Mouse (Mus musculus): ENCODE measurements around the gene Olfr70. TPM values are rescaled to one million over a fixed set of nuclear protein-coding genes. Genes with fewer than 3 reads are reported as not detected.
A peak's percentile ranks its signal among the peaks of the same experiment; 100 is the strongest.

The Olfr70 gene
- polyA plus RNA-seq, 1 experiment from 2014 or later, result not detected

- Histone ChIP-seq H3K9me3 (replicated peaks) (no peaks in the 10 kb centered on the region), H3K4me1 (replicated peaks) (no peaks in the 10 kb centered on the region; the same call in 1 of the 2 replicates), H3K27me3 (peaks cover 4% of the 10 kb centered on the region; the same call in 1 of the 2 replicates), H3K4me2 (no peak overlapping the region), H3K9ac (no peak overlapping the region), H3K36me3 (no peaks in the 10 kb centered on the region), H3K27ac (no peak overlapping the region), H3K4me3 (replicated peaks) (no peak overlapping the region)
- ATAC-seq (ENCODE audit: low read depth) (no peak), DNase-seq (no peak)
- 49% methylated on average over 4 of the region's 4 CpGs for WGBS (ENCODE audit: insufficient replicate concordance)
Observed at GRCm38 (mm10) chr4:43675608-43676007, 25.0 kb downstream of the Olfr70 start.

DNA sequence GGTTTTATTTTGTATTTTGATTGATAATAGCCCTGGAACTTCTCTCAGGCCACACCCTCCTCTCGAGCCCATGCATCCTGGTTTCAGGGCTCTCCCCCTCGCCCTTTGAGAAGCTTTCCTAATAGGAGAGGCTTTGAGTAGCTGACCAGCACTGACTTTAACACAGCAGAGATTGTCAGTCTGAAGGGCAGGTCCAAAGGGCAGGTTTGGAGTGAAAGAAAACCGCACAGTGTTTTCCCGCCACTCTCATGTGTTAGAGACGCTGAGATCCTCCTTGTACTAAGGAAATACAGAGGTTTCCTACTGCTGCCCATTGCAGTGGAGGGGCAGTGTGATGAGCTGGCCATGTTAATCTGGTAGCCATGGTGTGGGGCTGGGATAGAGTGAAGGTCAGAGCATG, 25.6 kb downstream of the Olfr70 start:
- H3K27ac ChIP-seq, result no peak overlapping the region
- H3K4me2 ChIP-seq, result no peak overlapping the region
- no peaks in the 10 kb centered on the region for H3K36me3 ChIP-seq
- no peaks in the 10 kb centered on the region for H3K9me3 ChIP-seq (replicated peaks)
- no peak for ATAC-seq (ENCODE audit: low read depth)
- no peak overlapping the region for H3K9ac ChIP-seq
- WGBS (ENCODE audit: insufficient replicate concordance), result 57% methylated on average over 5 of the region's 5 CpGs
- H3K27me3 ChIP-seq, result peaks cover 10% of the 10 kb centered on the region
- no peak for DNase-seq
- H3K4me3 ChIP-seq (replicated peaks), result no peak overlapping the region
- H3K4me1 ChIP-seq (replicated peaks), result peaks cover 2% of the 10 kb centered on the region

DNA sequence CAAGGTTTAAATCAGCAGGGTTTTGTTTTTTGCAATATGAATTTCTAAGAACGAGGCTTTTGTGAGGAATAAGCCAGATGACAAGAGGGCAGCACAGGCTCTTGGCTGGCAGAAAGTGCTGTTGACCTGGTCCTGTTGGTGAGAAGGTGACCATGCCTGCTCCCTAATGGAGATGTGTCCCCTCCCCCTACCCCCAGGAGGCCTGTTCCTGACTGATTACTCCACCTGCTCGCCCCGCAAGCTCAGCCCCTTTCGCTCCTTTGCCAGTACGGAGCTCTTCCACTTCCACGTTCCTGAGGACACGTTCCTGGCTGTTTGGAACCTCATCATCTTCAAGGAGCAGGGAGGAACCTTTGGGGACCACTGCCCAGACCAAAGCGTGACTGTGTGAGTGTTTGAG, 26.9 kb downstream of the Olfr70 start:
- Histone ChIP-seq H3K9ac (no peak overlapping the region), H3K4me1 (replicated peaks) (peaks cover 11% of the 10 kb centered on the region), H3K4me2 (no peak overlapping the region), H3K9me3 (replicated peaks) (no peaks in the 10 kb centered on the region), H3K4me3 (replicated peaks) (no peak overlapping the region), H3K27me3 (peaks cover 16% of the 10 kb centered on the region), H3K36me3 (no peaks in the 10 kb centered on the region), H3K27ac (no peak overlapping the region)
- 64% methylated on average over 8 of the region's 8 CpGs for WGBS (ENCODE audit: insufficient replicate concordance)
- DNase-seq, result no peak
- ATAC-seq (ENCODE audit: low read depth), result no peak

GRCm38 (mm10) chr4:43672070-43672469, 28.5 kb downstream of the Olfr70 start:
- no peak overlapping the region for H3K27ac ChIP-seq
- H3K9me3 ChIP-seq (replicated peaks), result no peaks in the 10 kb centered on the region
- DNase-seq, result peak; percentile 69
- no peaks in the 10 kb centered on the region for H3K36me3 ChIP-seq
- no peak overlapping the region for H3K9ac ChIP-seq
- WGBS (ENCODE audit: insufficient replicate concordance), result 9% methylated on average over 2 of the region's 2 CpGs
- peaks cover 22% of the 10 kb centered on the region for H3K27me3 ChIP-seq
- H3K4me2 ChIP-seq, result no peak overlapping the region
- ATAC-seq (ENCODE audit: low read depth), result no peak
- no peak overlapping the region for H3K4me3 ChIP-seq (replicated peaks)
- peaks cover 19% of the 10 kb centered on the region for H3K4me1 ChIP-seq (replicated peaks)

- DNase-seq (peak; percentile 61), ATAC-seq (ENCODE audit: low read depth) (peak; percentile 76)
- peaks cover 22% of the 10 kb centered on the region for H3K4me1 ChIP-seq (replicated peaks)
- H3K27me3 ChIP-seq, result peaks cover 49% of the 10 kb centered on the region
- no peaks in the 10 kb centered on the region for H3K9me3 ChIP-seq (replicated peaks)
- peak overlapping the region; percentile 95 for H3K4me2 ChIP-seq
- peak overlapping the region; percentile 80 for H3K4me3 ChIP-seq (replicated peaks)
- WGBS (ENCODE audit: insufficient replicate concordance), result under 1% methylated on average over 25 of the region's 25 CpGs
- no peak overlapping the region for H3K27ac ChIP-seq
- H3K9ac ChIP-seq, result peak overlapping the region; percentile 82
- no peaks in the 10 kb centered on the region for H3K36me3 ChIP-seq
Observed at GRCm38 (mm10) chr4:43669428-43669794, 31.2 kb downstream of the Olfr70 start.

DNA sequence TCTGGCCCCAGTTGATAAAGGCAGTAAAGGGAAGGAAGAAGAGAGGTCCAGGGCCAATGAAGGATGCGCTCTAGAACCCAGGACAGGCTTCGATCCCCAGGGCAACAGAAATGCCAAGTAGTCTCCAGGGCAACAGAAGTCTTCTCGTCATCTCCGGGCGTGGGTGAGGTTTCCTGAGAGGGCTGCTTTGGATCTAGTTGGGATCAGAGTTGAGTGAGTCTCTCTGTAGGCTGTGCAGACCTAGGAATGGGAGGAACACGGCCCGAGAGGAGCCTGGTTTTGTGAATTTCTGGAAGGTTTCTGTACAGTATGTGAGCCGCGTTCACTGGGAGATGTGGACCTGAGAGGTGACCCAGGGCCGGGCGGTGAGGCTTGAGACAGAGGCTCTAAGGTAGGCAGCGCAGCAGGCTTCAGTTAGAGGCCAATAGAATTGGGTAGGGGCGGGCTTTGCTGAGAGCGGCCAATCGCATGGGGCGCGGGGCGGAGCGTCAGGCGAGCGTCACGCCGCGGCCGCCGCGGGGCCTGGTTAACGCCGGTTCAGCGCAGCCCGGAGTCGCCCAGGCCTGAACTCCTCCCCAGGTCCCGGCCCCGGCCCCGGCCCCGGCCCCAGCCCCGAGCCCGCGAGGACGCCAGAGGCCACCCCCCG, 31.7 kb downstream of the Olfr70 start, which contains the start of the genes Tmem8b and Fam221b:
Tmem8b (plus strand) TSS at position 190 of the 646 bp plus-strand sequence.
Fam221b (minus strand) TSS at position 364 of the 646 bp plus-strand sequence.
- Histone ChIP-seq H3K9me3 (replicated peaks) (no peaks in the 10 kb centered on the region), H3K27ac (0 out of 2 replicates have a peak within 1 kb of the TSS, but pooled peaks have one; percentile 1), H3K4me2 (peak within 1 kb of the TSS; percentile 95), H3K4me3 (replicated peaks) (peak within 1 kb of the TSS; percentile 80), H3K36me3 (no peaks in the 10 kb centered on the region), H3K4me1 (replicated peaks) (peaks cover 22% of the 10 kb centered on the region), H3K9ac (peak within 1 kb of the TSS; percentile 82), H3K27me3 (peaks cover 51% of the 10 kb centered on the region)
- 2% methylated on average over 35 of the region's 41 CpGs for WGBS (ENCODE audit: insufficient replicate concordance)
- ATAC-seq (ENCODE audit: low read depth), result peak; percentile 97
- DNase-seq, result peak; percentile 86

- Histone ChIP-seq H3K9ac (no peak overlapping the region), H3K27me3 (peaks cover 76% of the 10 kb centered on the region), H3K9me3 (replicated peaks) (no peaks in the 10 kb centered on the region), H3K27ac (no peak overlapping the region), H3K4me1 (replicated peaks) (peaks cover 22% of the 10 kb centered on the region), H3K36me3 (no peaks in the 10 kb centered on the region), H3K4me2 (no peak overlapping the region), H3K4me3 (replicated peaks) (no peak overlapping the region)
- no peak for ATAC-seq (ENCODE audit: low read depth)
- 12% methylated on average over 4 of the region's 4 CpGs for WGBS (ENCODE audit: insufficient replicate concordance)
- DNase-seq, result no peak
Observed at GRCm38 (mm10) chr4:43666412-43666811, 34.2 kb downstream of the Olfr70 start.

- Histone ChIP-seq H3K36me3 (no peaks in the 10 kb centered on the region), H3K4me3 (replicated peaks) (peak overlapping the region; percentile 86), H3K9me3 (replicated peaks) (no peaks in the 10 kb centered on the region), H3K27ac (no peak overlapping the region), H3K9ac (0 out of 2 replicates have a peak overlapping the region, but pooled peaks have one; percentile 84), H3K4me1 (replicated peaks) (peaks cover 33% of the 10 kb centered on the region), H3K4me2 (peak overlapping the region; percentile 90), H3K27me3 (peaks cover 37% of the 10 kb centered on the region)
- no peak for ATAC-seq (ENCODE audit: low read depth)
- DNase-seq, result no peak
- WGBS (ENCODE audit: insufficient replicate concordance), result 57% methylated on average over 4 of the region's 4 CpGs
Observed at GRCm38 (mm10) chr4:43657146-43657545, 43.5 kb downstream of the Olfr70 start.

GRCm38 (mm10) chr4:43656339-43657109, 44.1 kb downstream of the Olfr70 start, which contains the start of gene Hint2:
Hint2 (minus strand) TSS chr4:43656466.
- peak; percentile 96 for ATAC-seq (ENCODE audit: low read depth)
- H3K4me2 ChIP-seq, result peak within 1 kb of the TSS; percentile 90
- H3K27me3 ChIP-seq, result peaks cover 31% of the 10 kb centered on the region
- H3K4me1 ChIP-seq (replicated peaks), result peaks cover 33% of the 10 kb centered on the region
- H3K27ac ChIP-seq, result peak within 1 kb of the TSS; percentile 77
- H3K9me3 ChIP-seq (replicated peaks), result no peaks in the 10 kb centered on the region
- no peaks in the 10 kb centered on the region for H3K36me3 ChIP-seq
- peak within 1 kb of the TSS; percentile 86 for H3K4me3 ChIP-seq (replicated peaks)
- DNase-seq, result peak; percentile 92
- H3K9ac ChIP-seq, result peak within 1 kb of the TSS; percentile 84
- 2% methylated on average over 34 of the region's 34 CpGs for WGBS (ENCODE audit: insufficient replicate concordance)

- H3K4me2 ChIP-seq, result peak overlapping the region; percentile 90
- H3K4me3 ChIP-seq (replicated peaks), result peak overlapping the region; percentile 86
- peak overlapping the region; percentile 84 for H3K9ac ChIP-seq
- peaks cover 33% of the 10 kb centered on the region for H3K4me1 ChIP-seq (replicated peaks)
- peak; percentile 39 for ATAC-seq (ENCODE audit: low read depth)
- no peaks in the 10 kb centered on the region for H3K36me3 ChIP-seq
- no peaks in the 10 kb centered on the region for H3K9me3 ChIP-seq (replicated peaks)
- DNase-seq, result no peak
- peak overlapping the region; percentile 77 for H3K27ac ChIP-seq
- 11% methylated on average over 34 of the region's 34 CpGs for WGBS (ENCODE audit: insufficient replicate concordance)
- peaks cover 25% of the 10 kb centered on the region for H3K27me3 ChIP-seq
Observed at GRCm38 (mm10) chr4:43655656-43656338, 44.8 kb downstream of the Olfr70 start.

Measured in liver, embryonic 13.5 days (tissue).